Mouse (Mus musculus): ENCODE measurements around the gene Gm867. TPM values are rescaled to one million over a fixed set of nuclear protein-coding genes. Genes with fewer than 3 reads are reported as not detected.

The Gm867 gene
- not detected for total RNA-seq (2023)

GRCm38 (mm10) chr10:75940520-75940919 is at the start of gene Gm867:
Gene Gm867, minus strand, starts transcription at chr10:75940672.

GRCm38 (mm10) chr10:75954381-75954811 is 13.9 kb upstream of the Gm867 start, which contains the start of gene Gm5134:
Gene Gm5134, plus strand, starts transcription at chr10:75954514.

GRCm38 (mm10) chr10:75942736-75943477 is 2.4 kb upstream of the Gm867 start, which contains the start of gene Vpreb3:
Gene Vpreb3, plus strand, starts transcription at chr10:75943057.

GRCm38 (mm10) chr10:75935680-75936541 is 4.6 kb downstream of the Gm867 start, which contains the start of gene Mmp11:
Gene Mmp11, minus strand, starts transcription at chr10:75936496.

GRCm38 (mm10) chr10:75932891-75933290 is 7.6 kb downstream of the Gm867 start, which contains the start of gene Chchd10:
Gene Chchd10, plus strand, starts transcription at chr10:75933130.

GRCm38 (mm10) chr10:75921026-75921725 is 19.3 kb downstream of the Gm867 start, which contains the start of gene Smarcb1:
Gene Smarcb1, minus strand, starts transcription at chr10:75921617.

GRCm38 (mm10) chr10:75893089-75893750 is 47.3 kb downstream of the Gm867 start, which contains the start of gene Derl3:
Gene Derl3, plus strand, starts transcription at chr10:75893413.

Other genes starting within 250 kb of the Gm867 start
- gene Cabin1, start 176.3 kb downstream of the Gm867 start, total RNA-seq (2023), result 100 to 1,000 TPM; 103 to 130 TPM
- 10 to 100 TPM; 24.3 to 27.3 TPM for gene Ddt, start 167.3 kb downstream of the Gm867 start, total RNA-seq (2023)
- not detected for gene Gm20441, start 159.7 kb downstream of the Gm867 start, total RNA-seq (2023)
- 1 to 10 TPM; 3.7 to 5.7 TPM for gene Gstt3, start 159.3 kb downstream of the Gm867 start, total RNA-seq (2023)
- gene Gstt1, start 142.1 kb downstream of the Gm867 start, total RNA-seq (2023), result not detected
- gene Gstt4, start 118.1 kb downstream of the Gm867 start, total RNA-seq (2023), result not detected
- gene Gstt2, start 103.2 kb downstream of the Gm867 start, total RNA-seq (2023), result 10 to 100 TPM; 29.0 to 38.9 TPM
- 100 to 1,000 TPM; 257 to 271 TPM for gene Mif, start 80.4 kb downstream of the Gm867 start, total RNA-seq (2023)
- 1 to 10 TPM in 1 of 2 experiments, under 1 TPM in 1; 0.93 to 2.0 TPM for gene Derl3, start 47.3 kb downstream of the Gm867 start, total RNA-seq (2023)
- gene Smarcb1, start 19.1 kb downstream of the Gm867 start, total RNA-seq (2023), result 10 to 100 TPM; 52.9 to 53.8 TPM
- gene Chchd10, start 7.5 kb downstream of the Gm867 start, total RNA-seq (2023), result 10 to 100 TPM; 21.4 to 24.4 TPM
- gene Mmp11, start 4.2 kb downstream of the Gm867 start, total RNA-seq (2023), result 1 to 10 TPM in 1 of 2 experiments, under 1 TPM in 1; 0.99 to 3.3 TPM
- not detected for gene Vpreb3, start 2.4 kb upstream of the Gm867 start, total RNA-seq (2023)
- gene Gm5134, start 13.8 kb upstream of the Gm867 start, total RNA-seq (2023), result under 1 TPM; 0.82 to 0.92 TPM
- gene Zfp280b, start 92.0 kb upstream of the Gm867 start, total RNA-seq (2023), result 10 to 100 TPM; 24.5 to 29.7 TPM
- gene Slc5a4b, start 170.3 kb upstream of the Gm867 start, total RNA-seq (2023), result not detected
- not detected for gene Slc5a4a, start 206.8 kb upstream of the Gm867 start, total RNA-seq (2023)

All from T-cell, adult 66 days (primary cell).